Mouse (Mus musculus): ENCODE results near the gene Evi2. TPM values are rescaled to one million over a fixed set of nuclear protein-coding genes. Genes with fewer than 3 reads are reported as not detected.

Gene Evi2
- total RNA-seq (2021): under 1 TPM; 0.10 TPM

DNA sequence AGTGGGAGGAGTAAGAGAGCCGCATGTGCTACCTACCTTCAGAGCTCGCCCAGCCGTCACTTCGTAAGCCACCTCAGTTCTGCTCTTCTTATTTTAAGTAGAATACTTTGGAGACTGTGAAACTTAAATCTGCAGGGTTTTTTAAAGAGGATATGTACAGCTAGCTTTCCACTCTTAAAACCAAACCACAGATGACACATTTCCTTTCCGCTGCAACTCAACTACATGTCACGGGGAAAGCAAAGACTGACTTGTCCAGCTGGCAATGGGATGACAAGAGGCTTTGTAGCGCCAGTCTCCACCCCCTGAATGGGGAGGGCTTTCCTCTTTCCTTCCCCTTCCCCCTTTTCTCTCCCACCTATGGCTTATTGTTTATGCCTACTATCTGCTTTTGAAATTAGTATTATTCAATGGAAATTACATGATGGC, at the start of gene Evi2, which contains the start of gene Evi2a:
Gene Evi2, minus strand, starts transcription at position 257 of the 429 bp plus-strand sequence.
Gene Evi2a, minus strand, starts transcription at position 277 of the 429 bp plus-strand sequence.
- intact Hi-C loops (cut with DNase I): no loop called here
- DNase-seq: peak; percentile 35 to 51

DNA sequence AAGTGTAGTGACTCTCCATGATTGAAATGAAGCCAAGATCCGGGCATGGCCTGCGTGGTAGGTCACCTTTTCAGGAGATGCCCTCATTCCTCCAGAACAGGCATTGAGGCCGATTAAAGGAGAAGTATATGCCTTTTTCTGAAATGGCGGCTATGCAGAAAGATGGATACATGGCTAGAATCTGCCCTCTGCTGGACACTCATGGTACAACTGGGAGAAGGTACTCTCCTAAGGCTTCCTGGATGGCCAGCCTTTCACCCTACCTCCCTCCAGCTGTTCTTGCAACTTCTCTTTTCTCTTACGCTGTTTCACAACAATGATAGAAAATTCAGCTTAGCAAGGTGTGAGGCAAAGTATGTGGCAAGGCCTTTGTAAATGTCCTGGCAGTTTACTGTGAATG, 47.4 kb upstream of the Evi2 start:
- intact Hi-C loops (cut with DNase I): loop anchor here (5.0 kb wide), 1 partner anchor 95 kb away; no protein-coding TSS in a partner anchor
- DNase-seq: peak; percentile 82 to 88

DNA sequence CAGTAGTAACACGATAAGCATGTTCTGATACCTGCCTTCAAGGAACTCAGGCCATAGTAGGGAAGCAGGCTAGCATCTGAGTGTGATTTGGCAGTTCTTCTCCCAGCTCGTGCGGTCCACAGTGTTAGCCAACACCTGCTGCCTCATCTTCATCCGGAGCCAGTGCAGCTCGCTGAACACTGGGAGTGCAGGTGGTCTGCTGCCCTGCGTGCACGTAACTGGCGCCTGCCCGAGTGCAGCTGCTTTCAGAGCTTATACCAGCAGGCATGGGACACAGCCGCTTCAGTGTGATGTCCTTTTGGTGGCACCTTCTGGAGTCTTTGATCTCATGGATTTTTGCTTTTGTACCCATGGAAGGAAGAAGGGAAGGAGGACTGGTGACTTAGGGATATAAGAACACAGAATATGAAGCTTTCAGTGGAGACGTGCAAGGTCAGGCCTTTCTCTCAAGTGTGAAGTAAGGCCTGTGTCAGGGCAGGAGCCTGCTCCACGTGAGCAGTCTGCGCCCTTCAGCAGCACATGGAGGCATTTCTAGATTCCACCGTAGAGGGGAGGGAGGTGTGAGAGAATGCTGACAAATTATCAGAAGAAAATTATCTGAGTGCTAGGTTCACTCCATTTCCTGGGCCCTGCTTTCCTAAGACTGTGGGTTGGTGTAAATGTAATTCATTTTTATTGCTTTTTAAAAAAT, 45.1 kb upstream of the Evi2 start:
- intact Hi-C loops (cut with DNase I): loop anchor here (5.0 kb wide), 1 partner anchor 93 kb away; no protein-coding TSS in a partner anchor
- DNase-seq: peak in 1 of 2 experiments; percentile 23

DNA sequence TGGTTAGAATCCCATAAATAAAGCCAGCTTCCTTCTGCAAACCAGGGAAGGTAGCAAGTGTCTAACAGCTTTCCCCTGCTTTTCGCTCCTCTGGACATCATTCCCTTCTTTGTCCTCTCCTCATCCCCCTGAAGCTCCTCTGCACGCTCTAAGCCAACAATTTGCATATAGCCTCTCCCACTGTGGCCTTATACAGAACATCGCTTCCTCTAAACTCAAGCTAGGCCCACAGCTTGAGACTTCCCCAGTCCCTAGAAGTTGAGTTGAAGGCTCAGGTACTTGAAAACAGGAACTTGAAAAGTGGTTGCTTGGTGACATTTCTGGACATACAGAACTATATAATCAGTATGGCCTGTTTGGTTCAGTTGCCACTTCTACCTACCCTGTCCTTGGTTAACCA, 43.4 kb upstream of the Evi2 start:
- intact Hi-C loops (cut with DNase I): no loop called here
- DNase-seq: no peak

DNA sequence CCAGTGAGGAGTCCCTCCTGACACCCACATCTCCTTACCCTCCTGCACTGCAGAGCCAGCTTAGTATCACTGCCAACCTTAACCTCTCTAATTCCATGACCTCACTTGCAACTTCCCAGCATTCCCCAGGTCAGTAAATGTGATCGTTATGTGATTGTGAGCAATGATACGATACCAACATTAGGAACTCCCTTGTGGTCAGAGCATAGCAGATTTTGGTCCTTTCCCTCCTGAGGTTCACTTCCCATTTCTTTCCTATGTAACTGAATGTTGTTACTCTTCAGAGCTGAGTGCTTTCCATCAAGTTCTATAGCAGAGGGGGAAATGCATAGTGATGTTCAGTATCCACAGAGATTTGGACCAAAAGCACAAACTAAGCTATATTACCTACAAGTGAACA, 39.9 kb upstream of the Evi2 start:
- DNase-seq: no peak
- intact Hi-C loops (cut with DNase I): no loop called here

DNA sequence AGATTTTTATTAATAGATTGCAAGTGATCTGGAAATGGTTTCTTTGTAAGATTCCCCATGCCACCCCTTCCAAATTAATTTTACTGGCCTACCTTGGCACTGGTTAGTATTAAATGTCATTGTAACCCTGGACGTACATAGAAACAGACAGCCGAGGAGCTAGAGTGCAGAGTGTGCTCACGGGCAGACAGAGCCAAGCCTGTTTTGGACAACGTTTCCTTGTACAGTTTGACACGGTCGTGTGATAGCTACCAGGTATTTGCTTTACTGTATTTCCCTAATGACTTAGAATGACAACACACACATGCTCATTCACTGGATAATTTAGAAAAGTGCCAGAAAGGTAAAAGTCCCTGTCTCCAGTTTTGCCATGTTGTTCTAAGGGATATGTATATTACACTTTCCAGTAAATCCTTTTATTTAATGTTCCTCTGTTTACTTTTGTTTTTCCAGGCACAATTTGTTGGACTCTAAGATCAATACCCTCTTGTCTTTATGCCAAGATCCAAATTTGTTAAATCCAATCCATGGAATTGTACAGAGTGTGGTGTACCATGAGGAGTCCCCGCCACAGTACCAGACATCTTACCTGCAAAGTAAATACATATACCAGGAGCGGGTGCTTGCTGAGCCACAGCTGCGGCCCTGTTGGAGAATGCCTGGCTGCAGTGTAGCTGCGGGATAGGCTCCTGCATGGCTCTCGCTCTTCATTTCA, 38.0 kb upstream of the Evi2 start:
- intact Hi-C loops (cut with DNase I): no loop called here
- DNase-seq: no peak

DNA sequence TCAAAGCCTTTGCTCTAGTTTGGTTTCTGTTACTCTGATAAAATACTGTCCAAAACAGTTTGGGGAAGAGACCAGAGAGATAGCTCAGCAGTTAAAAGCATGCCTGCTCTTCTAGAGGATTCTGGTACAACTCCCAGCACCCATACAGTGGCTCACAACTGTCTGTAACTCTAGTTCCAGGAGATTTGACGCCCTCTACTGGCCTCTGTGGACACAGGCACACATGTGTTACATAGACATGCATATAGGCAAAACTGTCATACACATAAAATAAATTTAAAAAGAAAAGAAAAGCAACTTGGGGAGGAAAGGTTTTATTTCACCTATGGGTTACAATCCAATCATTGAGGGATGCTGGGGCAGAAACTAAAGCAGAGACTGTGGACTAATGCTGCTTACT, 36.6 kb upstream of the Evi2 start:
- intact Hi-C loops (cut with DNase I): no loop called here
- DNase-seq: no peak

DNA sequence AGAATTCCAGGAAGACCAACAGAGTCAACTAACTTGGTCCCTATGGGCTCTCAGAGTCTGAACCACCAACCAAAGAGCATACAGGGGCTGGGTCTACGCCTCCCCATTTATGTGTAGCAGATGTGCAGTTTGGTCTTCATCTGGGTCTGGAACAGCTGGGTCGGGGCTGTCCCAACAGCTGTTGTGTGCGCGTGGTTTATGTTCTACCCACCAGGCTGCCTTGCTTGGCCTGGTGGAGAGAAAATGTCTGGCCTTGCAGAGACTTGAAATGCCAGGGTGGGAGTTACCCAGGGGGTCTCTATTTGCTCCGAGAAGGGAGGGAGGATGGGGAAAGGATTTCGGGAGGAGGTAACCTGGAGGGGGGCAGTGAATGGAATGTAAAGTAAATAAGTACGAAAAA, 33.1 kb upstream of the Evi2 start:
- DNase-seq: no peak
- intact Hi-C loops (cut with DNase I): loop anchor here (5.0 kb wide), 1 partner anchor 81 kb away; no protein-coding TSS in a partner anchor

DNA sequence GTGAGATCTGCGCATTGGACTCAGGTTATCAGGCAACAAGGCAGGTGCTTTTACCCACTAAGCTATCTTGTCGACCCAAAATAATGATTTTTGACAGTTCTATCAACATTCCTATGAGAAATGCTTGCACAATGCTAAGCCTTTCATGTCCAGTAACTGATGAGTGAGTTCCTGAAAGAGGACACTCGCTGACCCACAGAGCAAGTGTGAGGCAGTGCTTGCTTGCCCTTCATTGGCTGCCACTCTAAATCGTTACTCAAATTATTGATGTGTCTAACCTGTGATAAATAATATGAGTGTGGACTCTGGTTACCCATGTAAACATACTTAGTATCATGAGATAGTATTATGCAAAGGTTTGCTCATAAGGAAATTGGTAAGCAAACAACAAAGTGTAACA, 30.1 kb upstream of the Evi2 start:
- intact Hi-C loops (cut with DNase I): loop anchor here (5.0 kb wide), 1 partner anchor 78 kb away; no protein-coding TSS in a partner anchor
- no peak for DNase-seq

DNA sequence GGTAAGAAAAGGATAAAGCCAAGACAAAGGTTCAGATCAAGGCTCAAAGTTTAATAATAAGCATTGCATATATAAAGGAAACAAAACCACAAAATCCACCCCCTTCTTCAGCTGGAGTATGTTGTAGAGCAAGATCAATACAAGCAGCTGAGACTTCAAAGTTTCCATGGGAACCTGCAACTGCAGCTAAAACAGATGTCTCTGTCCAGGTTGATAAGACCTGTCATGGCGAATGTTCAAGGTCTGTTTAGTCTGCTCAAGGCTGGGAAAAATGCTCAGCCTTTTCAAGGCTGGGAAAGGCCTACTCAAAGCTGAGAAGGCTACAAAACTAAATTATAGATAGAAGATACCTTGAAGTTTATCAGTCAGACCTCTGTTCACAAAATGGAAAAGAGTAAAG, 22.2 kb upstream of the Evi2 start:
- intact Hi-C loops (cut with DNase I): no loop called here

DNA sequence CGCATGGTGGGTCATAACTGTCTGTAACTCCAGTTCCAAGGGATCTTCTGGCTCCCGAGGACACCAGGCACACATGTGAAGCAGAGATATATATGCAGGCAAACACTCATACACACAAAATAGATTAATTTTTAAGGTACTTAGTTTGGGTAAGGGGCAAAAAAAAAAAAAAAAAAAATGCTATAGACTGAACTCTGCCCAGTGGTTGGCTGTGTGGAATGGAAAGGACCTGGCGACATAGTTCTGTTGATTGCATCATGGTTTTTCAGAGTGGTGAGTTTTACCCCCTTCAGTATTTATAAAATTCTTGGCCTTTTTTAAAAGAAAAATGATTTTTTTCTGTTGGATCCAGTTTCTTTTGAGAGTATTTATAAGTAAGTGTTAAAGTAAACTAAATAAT, 5.9 kb upstream of the Evi2 start:
- no peak for DNase-seq

More for the DNA sequence above, 22.2 kb upstream of the Evi2 start:
- no peak for DNase-seq

DNA sequence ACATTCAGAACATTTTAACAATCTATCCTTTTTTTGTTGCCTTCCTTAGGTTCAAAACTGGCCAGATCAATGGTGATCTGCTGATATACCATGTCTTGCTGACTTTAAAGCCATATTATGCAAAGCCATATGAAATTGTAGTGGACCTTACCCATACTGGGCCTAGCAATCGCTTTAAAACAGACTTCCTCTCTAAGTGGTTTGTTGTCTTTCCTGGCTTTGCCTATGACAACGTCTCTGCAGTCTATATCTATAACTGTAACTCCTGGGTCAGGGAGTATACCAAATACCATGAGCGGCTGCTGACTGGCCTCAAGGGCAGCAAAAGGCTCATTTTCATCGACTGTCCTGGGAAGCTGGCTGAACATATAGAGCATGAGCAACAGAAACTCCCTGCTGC, 5.2 kb upstream of the Evi2 start:
- no peak for DNase-seq
- intact Hi-C loops (cut with DNase I): no loop called here

More for the DNA sequence above, 5.9 kb upstream of the Evi2 start:
- intact Hi-C loops (cut with DNase I): no loop called here

DNA sequence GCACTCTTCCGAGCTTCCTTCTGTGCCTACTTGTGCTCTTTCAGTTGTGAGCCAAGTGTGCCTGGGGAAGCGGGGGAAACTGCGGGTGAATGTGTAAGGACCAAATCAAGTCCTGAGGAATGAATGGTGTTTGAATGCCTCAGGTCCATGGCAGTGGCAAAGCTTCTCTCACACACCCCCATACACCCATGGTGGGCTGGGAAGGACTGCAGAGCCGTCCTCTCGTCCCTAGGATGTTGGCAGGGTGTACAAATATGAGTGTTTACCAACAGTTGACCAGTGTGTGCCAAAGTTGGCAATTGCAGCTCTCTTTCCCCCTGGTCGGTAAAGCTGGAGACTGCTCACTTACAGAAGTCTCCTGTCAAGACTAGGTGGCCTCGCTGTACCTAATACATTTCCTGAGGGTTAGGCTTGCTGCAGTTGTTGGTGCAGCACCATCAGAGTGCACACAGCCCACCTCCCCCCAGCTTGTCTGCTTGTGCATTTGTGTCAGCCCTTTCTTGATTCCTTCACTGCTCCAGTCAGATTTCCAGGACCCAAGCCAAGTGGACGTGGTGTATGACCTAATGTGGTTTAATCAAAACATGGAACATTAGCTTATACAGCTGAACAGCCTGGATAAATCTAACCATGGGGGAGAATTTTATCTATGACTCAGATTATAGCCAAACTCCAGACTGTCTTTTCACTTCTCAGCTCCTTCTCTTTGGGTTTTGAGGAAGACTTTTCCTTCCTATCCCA, 3.7 kb upstream of the Evi2 start:
- DNase-seq: peak; percentile 81 to 82
- intact Hi-C loops (cut with DNase I): no loop called here

DNA sequence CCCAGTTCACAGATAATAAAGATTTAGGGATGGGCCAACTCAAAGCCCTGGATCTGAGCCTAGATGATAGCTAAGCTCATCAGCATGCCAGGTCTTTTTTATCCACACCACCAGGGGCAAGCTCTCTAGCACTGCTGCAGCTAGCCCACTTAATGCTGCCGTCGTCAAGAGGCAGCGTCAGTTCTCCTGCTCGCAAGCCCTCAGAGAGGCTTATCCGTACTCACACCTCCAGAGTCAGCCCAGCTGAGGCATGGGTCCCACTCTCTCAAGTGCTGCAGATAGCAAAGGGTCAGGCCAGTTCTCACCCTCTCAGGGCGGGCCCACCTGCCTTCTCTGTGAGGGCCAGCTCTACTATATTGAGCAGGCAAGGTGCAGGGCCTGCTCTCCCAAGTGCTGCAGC, 2.9 kb upstream of the Evi2 start:
- intact Hi-C loops (cut with DNase I): no loop called here
- DNase-seq: no peak

DNA sequence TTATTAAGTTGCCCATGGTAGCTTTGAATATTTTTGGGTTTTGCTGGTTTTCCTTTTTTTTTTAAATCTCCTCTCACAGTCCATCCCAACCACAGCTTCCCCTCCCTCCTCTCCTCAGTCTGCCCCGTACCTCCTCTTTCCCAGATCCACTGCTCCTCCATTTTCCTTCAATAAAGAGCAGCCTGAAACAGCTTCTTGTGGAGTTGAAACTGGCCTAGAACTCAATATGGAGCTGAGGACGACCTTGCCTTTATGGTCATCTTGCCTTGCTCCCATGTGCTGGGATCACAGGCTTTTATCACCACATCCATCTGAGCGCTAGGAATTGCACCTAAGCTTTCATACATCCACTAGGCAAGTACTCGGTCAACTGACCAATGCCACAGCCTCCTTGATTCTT, 1.1 kb upstream of the Evi2 start:
- intact Hi-C loops (cut with DNase I): no loop called here

DNA sequence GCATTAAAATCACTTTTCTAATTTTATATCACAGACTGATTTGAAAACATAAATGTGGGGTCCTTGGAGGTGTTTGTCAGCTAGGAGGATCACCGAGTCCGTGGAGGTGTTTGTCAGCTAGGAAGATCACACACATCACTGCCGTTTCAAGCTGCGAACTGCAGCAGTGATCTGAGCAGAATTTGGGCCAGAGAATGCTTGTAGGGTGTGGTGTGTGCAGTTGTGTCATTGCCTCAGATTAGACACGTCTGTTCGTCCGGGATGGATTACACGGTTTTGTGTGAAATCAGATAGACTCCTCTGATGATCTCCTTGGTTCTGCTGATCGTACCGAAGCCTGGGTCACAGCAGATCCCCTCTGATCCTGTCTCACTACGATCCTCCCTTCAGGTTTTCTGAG, 385 bp upstream of the Evi2 start:
- DNase-seq: no peak

More for the DNA sequence above, 1.1 kb upstream of the Evi2 start:
- DNase-seq: no peak

DNA sequence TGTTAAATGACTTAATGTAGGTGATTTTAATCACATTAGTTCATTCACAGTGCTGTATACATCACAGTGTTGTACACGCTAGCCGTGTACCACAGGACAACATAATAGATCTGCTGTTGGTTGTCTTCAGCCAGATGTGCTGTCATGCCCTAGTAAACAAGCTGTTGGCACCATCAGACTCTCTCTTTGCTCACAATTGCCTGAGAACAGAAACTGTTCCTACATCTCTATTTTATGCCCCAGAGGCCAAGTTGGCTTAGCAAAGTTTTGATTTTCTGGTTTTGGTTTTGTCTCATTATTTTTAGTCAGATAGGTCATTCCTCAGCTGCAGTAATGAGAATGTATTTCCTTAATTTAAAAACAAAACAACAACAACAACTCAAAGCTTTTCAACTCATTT, 653 bp downstream of the Evi2 start:
- intact Hi-C loops (cut with DNase I): no loop called here
- DNase-seq: no peak

More for the DNA sequence above, 385 bp upstream of the Evi2 start:
- intact Hi-C loops (cut with DNase I): no loop called here

DNA sequence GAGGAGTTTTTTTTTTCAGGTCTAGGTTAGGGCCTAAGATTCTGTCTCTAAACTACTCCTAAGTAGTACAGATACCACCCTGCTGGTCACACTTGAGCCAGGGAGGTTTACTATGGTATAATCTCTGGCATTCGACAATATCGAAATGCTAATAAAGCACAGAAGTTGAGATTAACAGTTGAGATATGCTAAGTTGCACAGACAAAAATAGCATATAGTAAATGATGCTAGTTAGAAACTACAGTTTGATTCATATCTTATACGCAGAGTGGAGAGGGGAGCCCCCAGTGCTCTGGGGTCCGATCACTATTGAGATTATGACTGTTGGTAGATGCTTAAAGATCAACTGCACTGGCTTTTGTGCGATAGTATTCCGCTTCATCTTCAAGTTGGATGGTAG, 1.2 kb downstream of the Evi2 start:
- intact Hi-C loops (cut with DNase I): no loop called here
- DNase-seq: no peak

DNA sequence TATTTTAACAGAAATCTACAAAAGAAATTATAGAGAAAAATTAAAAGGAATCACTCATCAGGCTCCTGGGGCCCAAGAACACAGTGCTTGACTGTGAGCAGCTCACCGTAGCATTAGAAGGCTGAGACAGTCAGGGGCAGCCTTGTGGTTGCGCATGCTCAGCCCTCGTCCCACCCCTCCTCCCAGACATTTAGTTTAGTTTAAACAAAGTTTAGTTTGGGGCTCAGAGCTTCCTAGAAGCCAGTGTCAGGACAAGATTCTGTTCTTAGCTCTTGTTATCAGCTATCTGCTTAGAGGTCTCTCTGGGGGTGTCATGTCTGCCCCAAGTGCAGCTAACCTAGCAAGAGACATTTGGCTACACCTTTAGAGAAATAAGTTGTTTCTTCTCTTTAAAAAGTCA, 1.8 kb downstream of the Evi2 start:
- no peak for DNase-seq
- intact Hi-C loops (cut with DNase I): no loop called here

DNA sequence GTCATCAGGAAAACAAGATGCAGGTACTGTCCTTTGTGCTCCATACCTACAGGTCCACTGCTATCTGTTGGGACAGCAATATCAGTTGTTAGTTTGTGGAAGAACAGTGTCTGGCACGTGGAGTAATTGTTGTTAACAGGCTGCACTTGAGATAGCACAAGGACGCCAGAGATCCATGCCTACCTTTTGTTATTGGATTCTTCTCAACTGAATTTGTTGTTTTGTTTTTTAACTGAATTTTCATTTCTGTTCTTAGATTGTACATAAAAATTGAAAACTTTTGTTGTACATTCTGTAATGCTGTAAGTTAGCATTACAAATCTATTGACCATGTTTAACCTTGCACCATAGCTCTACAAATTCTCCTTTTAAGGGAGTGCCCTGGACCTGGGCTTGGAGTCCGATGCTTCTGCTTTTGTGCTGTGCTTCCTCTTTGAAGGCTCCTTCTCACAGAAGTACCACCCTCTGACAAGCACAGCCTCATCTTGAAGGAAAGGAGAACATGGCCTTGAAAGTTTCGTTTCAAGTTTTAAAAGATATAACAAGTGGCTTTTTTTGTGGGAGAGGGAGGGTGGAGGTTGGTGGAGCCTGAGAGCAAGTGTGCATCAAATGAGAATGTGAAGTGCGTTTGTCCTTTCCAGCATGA, 2.5 kb downstream of the Evi2 start:
- no peak for DNase-seq
- intact Hi-C loops (cut with DNase I): no loop called here

Measured in heart, postnatal 10 days (tissue).